Mouse (Mus musculus): Measurements from ENCODE around the gene Iqcf3. TPM values are rescaled to one million over a fixed set of nuclear protein-coding genes. Genes with fewer than 3 reads are reported as not detected.
A peak's percentile ranks its signal among the peaks of the same experiment; 100 is the strongest.

The Iqcf3 gene
- total and polyA plus RNA-seq, 3 experiments: not detected

- DNase-seq: peak; percentile 75 to 78
- 4% methylated on average over 99 of the region's 99 CpGs for WGBS
- H3K79me2 ChIP-seq (replicated peaks; ENCODE audit: control insufficient read depth, insufficient read depth, low read length): 0 out of 2 replicates have a peak, but pooled peaks cover under 1% of the 10 kb centered on the region
- TF ChIP-seq EP300 (IDR thresholded peaks at IDR 0.05; ENCODE audit: insufficient read depth, low read depth, low read length): no peak
- TF ChIP-seq POLR2A (IDR thresholded peaks at IDR 0.05; ENCODE audit: insufficient read depth, low read depth, low read length): no peak
- TF ChIP-seq CTCF (IDR thresholded peaks at IDR 0.05): no peak
- H3K27ac ChIP-seq: peak overlapping the region; percentile 49
- H3K27me3 ChIP-seq (ENCODE audit: control insufficient read depth, insufficient read depth, low read length): no peaks in the 10 kb centered on the region
- H3K4me3 ChIP-seq: peak overlapping the region; percentile 61
- H3K4me1 ChIP-seq (ENCODE audit: control insufficient read depth, insufficient read depth, low read length): no peaks in the 10 kb centered on the region
- H3K9ac ChIP-seq (ENCODE audit: low read depth, low read length): peak overlapping the region; percentile 70
- intact Hi-C loops (cut with DNase I): no loop called here
- H3K36me3 ChIP-seq (ENCODE audit: control insufficient read depth, insufficient read depth, low read length): no peaks in the 10 kb centered on the region
Observed at GRCm38 (mm10) chr9:106464751-106465541, 96.5 kb downstream of the Iqcf3 start.

GRCm38 (mm10) chr9:106463122-106464063 is 98.0 kb downstream of the Iqcf3 start:
- H3K4me1 ChIP-seq (ENCODE audit: control insufficient read depth, insufficient read depth, low read length): peaks cover under 1% of the 10 kb centered on the region; the same call in 1 of the 2 replicates

GRCm38 (mm10) chr9:106462430-106462800 is 99.0 kb downstream of the Iqcf3 start:
- no peaks in the 10 kb centered on the region for H3K36me3 ChIP-seq (ENCODE audit: control insufficient read depth, insufficient read depth, low read length)
- intact Hi-C loops (cut with DNase I): no loop called here
- no peak overlapping the region for H3K27ac ChIP-seq
- H3K79me2 ChIP-seq (replicated peaks; ENCODE audit: control insufficient read depth, insufficient read depth, low read length): 0 out of 2 replicates have a peak, but pooled peaks cover 2% of the 10 kb centered on the region
- peaks cover 3% of the 10 kb centered on the region; the same call in 1 of the 2 replicates for H3K4me1 ChIP-seq (ENCODE audit: control insufficient read depth, insufficient read depth, low read length)
- H3K4me3 ChIP-seq: no peak overlapping the region
- 96% methylated on average over 12 of the region's 12 CpGs for WGBS
- no peak for TF ChIP-seq CTCF (IDR thresholded peaks at IDR 0.05)
- DNase-seq: no peak
- no peaks in the 10 kb centered on the region for H3K27me3 ChIP-seq (ENCODE audit: control insufficient read depth, insufficient read depth, low read length)
- H3K9ac ChIP-seq (ENCODE audit: low read depth, low read length): no peak overlapping the region

More at GRCm38 (mm10) chr9:106463122-106464063, 98.0 kb downstream of the Iqcf3 start:
- intact Hi-C loops (cut with DNase I): no loop called here
- Histone ChIP-seq H3K9ac (ENCODE audit: low read depth, low read length) (no peak overlapping the region), H3K27ac (no peak overlapping the region), H3K27me3 (ENCODE audit: control insufficient read depth, insufficient read depth, low read length) (no peaks in the 10 kb centered on the region), H3K36me3 (ENCODE audit: control insufficient read depth, insufficient read depth, low read length) (no peaks in the 10 kb centered on the region), H3K79me2 (replicated peaks; ENCODE audit: control insufficient read depth, insufficient read depth, low read length) (0 out of 2 replicates have a peak, but pooled peaks cover 2% of the 10 kb centered on the region), H3K4me3 (no peak overlapping the region)
- 91% methylated on average over 21 of the region's 21 CpGs for WGBS
- TF ChIP-seq POLR2A (IDR thresholded peaks at IDR 0.05; ENCODE audit: insufficient read depth, low read depth, low read length) (no peak), CTCF (IDR thresholded peaks at IDR 0.05) (no peak), EP300 (IDR thresholded peaks at IDR 0.05; ENCODE audit: insufficient read depth, low read depth, low read length) (no peak)
- no peak for DNase-seq

- peaks cover 3% of the 10 kb centered on the region; the same call in 1 of the 2 replicates for H3K4me1 ChIP-seq (ENCODE audit: control insufficient read depth, insufficient read depth, low read length)
- H3K79me2 ChIP-seq (replicated peaks; ENCODE audit: control insufficient read depth, insufficient read depth, low read length): 0 out of 2 replicates have a peak, but pooled peaks cover 2% of the 10 kb centered on the region
- DNase-seq: no peak
- 87% methylated on average over 16 of the region's 16 CpGs for WGBS
- H3K9ac ChIP-seq (ENCODE audit: low read depth, low read length): no peak overlapping the region
- intact Hi-C loops (cut with DNase I): no loop called here
- TF ChIP-seq EP300 (IDR thresholded peaks at IDR 0.05; ENCODE audit: insufficient read depth, low read depth, low read length) (no peak), POLR2A (IDR thresholded peaks at IDR 0.05; ENCODE audit: insufficient read depth, low read depth, low read length) (no peak)
- no peaks in the 10 kb centered on the region for H3K36me3 ChIP-seq (ENCODE audit: control insufficient read depth, insufficient read depth, low read length)
- H3K27me3 ChIP-seq (ENCODE audit: control insufficient read depth, insufficient read depth, low read length): no peaks in the 10 kb centered on the region
- H3K4me3 ChIP-seq: no peak overlapping the region
- H3K27ac ChIP-seq: no peak overlapping the region
Observed at GRCm38 (mm10) chr9:106461641-106462429, 99.6 kb downstream of the Iqcf3 start.

GRCm38 (mm10) chr9:106461026-106461415 is 100.4 kb downstream of the Iqcf3 start:
- Histone ChIP-seq H3K27me3 (ENCODE audit: control insufficient read depth, insufficient read depth, low read length) (no peaks in the 10 kb centered on the region), H3K36me3 (ENCODE audit: control insufficient read depth, insufficient read depth, low read length) (no peaks in the 10 kb centered on the region), H3K4me1 (ENCODE audit: control insufficient read depth, insufficient read depth, low read length) (peaks cover 3% of the 10 kb centered on the region; the same call in 1 of the 2 replicates), H3K79me2 (replicated peaks; ENCODE audit: control insufficient read depth, insufficient read depth, low read length) (0 out of 2 replicates have a peak, but pooled peaks cover 2% of the 10 kb centered on the region), H3K9ac (ENCODE audit: low read depth, low read length) (no peak overlapping the region), H3K4me3 (no peak overlapping the region), H3K27ac (no peak overlapping the region)
- intact Hi-C loops (cut with DNase I): no loop called here
- DNase-seq: no peak
- no peak for TF ChIP-seq POLR2A (IDR thresholded peaks at IDR 0.05; ENCODE audit: insufficient read depth, low read depth, low read length)
- no peak for TF ChIP-seq EP300 (IDR thresholded peaks at IDR 0.05; ENCODE audit: insufficient read depth, low read depth, low read length)
- no peak for TF ChIP-seq CTCF (IDR thresholded peaks at IDR 0.05)
- WGBS: 95% methylated on average over 9 of the region's 9 CpGs
